Mouse (Mus musculus) liver, embryonic 12.5 days (tissue): ENCODE measurements around the gene Epc2. TPM values are rescaled to one million over a fixed set of nuclear protein-coding genes. Genes with fewer than 3 reads are reported as not detected.

Source experiments
- ATAC-seq: fragments of 200-750 bp; cut with Nextera tagmentation; 2 replicates; pipeline ENCODE4 v1.8.0; 2017; ENCODE audit warnings: moderate number of reproducible peaks, mild to moderate bottlenecking, moderate library complexity
- H3K27ac ChIP-seq: fragments of 300-500 bp; sonication (generic); 2 replicates; pipeline ENCODE4 v1.5.1; 2016; ENCODE audit warnings: mild to moderate bottlenecking
- H3K27me3 ChIP-seq: fragments of 300-500 bp; sonication (generic); replicated peaks from 2 replicates; pipeline ENCODE4 v1.6.1; 2016; ENCODE audit warnings: mild to moderate bottlenecking, moderate library complexity
- H3K36me3 ChIP-seq: fragments of 300-500 bp; sonication (generic); 2 replicates; pipeline ENCODE4 v1.6.1; 2016; ENCODE audit warnings: mild to moderate bottlenecking, moderate library complexity
- H3K4me1 ChIP-seq: fragments of 300-500 bp; sonication (generic); 2 replicates; pipeline ENCODE4 v1.6.1; 2016
- H3K4me2 ChIP-seq: fragments of 300-500 bp; sonication (generic); 2 replicates; pipeline ENCODE4 v1.6.1; 2016; ENCODE audit warnings: mild to moderate bottlenecking, moderate library complexity
- H3K4me3 ChIP-seq: fragments of 300-500 bp; sonication (generic); 2 replicates; pipeline ENCODE4 v1.5.1; 2016; ENCODE audit warnings: mild to moderate bottlenecking, moderate library complexity
- H3K9ac ChIP-seq: fragments of 300-500 bp; sonication (generic); 2 replicates; pipeline ENCODE4 v1.6.1; 2016; ENCODE audit warnings: mild to moderate bottlenecking, moderate library complexity
- H3K9me3 ChIP-seq: fragments of 300-500 bp; sonication (generic); replicated peaks from 2 replicates; pipeline ENCODE4 v1.6.1; 2016; ENCODE audit warnings: mild to moderate bottlenecking, moderate library complexity
- WGBS: fragments of 180-500 bp; shearing (Covaris S2); methylation state at CpG from one replicate; pipeline ENCODE4 v1.1.7; 2016; ENCODE audit not compliant: insufficient replicate concordance; 5-methylcytosine and 5-hydroxymethylcytosine counted together
- polyA plus RNA-seq: library from polyadenylated mRNA; unstranded; fragments of >200 nt; fragmentation: Nextera tagmentation; extraction: Ambion mirVana; gene quantifications from 2 replicates; pipeline ENCODE4 v1.2.1, GENCODE M21; 2016

Epc2 gene
- polyA plus RNA-seq, 1 experiment from 2014 or later: 2.8 TPM

GRCm38 (mm10) chr2:49572684-49573083, 121.4 kb downstream of the Epc2 start:
- Histone ChIP-seq H3K4me3 (no peak overlapping the region), H3K9me3 (no peaks in the 10 kb centered on the region), H3K27me3 (no peaks in the 10 kb centered on the region), H3K9ac (no peak overlapping the region), H3K36me3 (no peaks in the 10 kb centered on the region), H3K4me2 (no peak overlapping the region), H3K27ac (no peak overlapping the region), H3K4me1 (0 out of 2 replicates have a peak, but pooled peaks cover 4% of the 10 kb centered on the region)
- ATAC-seq: no peak
- 68% methylated on average over 9 of the region's 9 CpGs for WGBS

DNA sequence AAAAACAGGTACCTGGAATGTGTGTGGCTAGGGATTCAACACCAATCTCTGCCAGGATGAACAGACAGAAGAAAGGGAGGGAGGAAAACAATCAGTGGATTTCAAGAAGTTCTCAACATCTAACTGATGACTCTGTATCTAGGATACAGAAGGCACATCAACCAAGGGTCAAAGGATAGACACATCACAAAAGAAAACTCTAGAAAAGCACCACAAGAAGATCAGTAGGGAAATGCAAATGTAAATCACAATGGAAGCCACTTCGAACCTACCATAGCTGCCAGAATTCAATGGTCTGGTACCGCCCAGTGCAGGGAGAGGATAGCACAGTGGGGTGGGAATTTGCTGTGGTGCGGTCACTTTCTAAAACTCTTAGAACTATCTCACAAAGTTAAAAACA, 122.0 kb downstream of the Epc2 start:
- Histone ChIP-seq H3K27me3 (no peaks in the 10 kb centered on the region), H3K4me2 (no peak overlapping the region), H3K36me3 (no peaks in the 10 kb centered on the region), H3K4me3 (no peak overlapping the region), H3K27ac (no peak overlapping the region), H3K4me1 (0 out of 2 replicates have a peak, but pooled peaks cover 4% of the 10 kb centered on the region), H3K9me3 (no peaks in the 10 kb centered on the region), H3K9ac (no peak overlapping the region)
- WGBS: 81% methylated on average over 3 of the region's 3 CpGs
- no peak for ATAC-seq

DNA sequence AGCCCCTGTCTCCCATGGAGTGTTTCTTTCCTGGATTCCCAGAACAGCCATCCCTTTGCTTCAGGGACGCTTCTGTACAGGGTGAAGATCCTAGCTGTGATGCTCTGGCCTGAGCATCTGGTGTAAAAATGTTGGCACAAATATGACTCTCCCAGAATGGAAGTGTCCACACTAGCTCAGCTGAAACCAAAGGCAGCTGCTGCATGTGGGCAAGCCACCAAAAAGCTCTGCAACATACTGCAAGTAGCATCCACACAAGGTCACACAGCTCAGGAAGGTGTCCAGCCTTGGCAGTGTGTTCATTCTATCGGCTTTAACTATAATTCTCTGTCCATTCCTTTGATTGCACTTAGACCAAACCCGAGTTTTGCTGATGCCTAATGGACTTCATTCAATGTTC, 129.3 kb downstream of the Epc2 start:
- no peak overlapping the region for H3K27ac ChIP-seq
- H3K27me3 ChIP-seq: no peaks in the 10 kb centered on the region
- no peak for ATAC-seq
- no peak overlapping the region for H3K9ac ChIP-seq
- H3K4me3 ChIP-seq: no peak overlapping the region
- H3K9me3 ChIP-seq: no peaks in the 10 kb centered on the region
- WGBS: 64% methylated on average over 3 of the region's 3 CpGs
- H3K4me2 ChIP-seq: no peak overlapping the region
- no peaks in the 10 kb centered on the region for H3K4me1 ChIP-seq
- no peaks in the 10 kb centered on the region for H3K36me3 ChIP-seq

DNA sequence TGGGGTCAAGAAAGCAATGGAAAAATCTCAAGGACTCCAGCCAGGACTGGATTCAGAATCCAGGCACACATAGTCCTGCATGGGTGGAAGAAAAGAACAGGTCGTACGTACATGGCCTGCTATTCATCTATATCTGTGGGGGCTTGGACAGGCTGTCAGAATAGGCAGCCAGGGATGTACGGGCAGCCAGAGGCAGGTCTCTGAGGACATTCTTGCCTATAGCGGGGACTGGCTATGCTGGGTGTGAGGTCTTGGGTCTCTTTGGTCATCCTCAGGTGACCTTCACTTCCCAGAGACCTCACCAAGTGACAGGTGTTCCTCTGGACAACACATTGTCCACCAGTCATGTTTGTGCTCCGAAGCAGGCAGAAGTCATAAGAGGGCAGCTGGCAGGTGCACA, 131.3 kb downstream of the Epc2 start:
- H3K9ac ChIP-seq: no peak overlapping the region
- H3K4me3 ChIP-seq: no peak overlapping the region
- H3K36me3 ChIP-seq: no peaks in the 10 kb centered on the region
- H3K9me3 ChIP-seq: no peaks in the 10 kb centered on the region
- ATAC-seq: no peak
- H3K27ac ChIP-seq: no peak overlapping the region
- H3K27me3 ChIP-seq: no peaks in the 10 kb centered on the region
- H3K4me1 ChIP-seq: no peaks in the 10 kb centered on the region
- H3K4me2 ChIP-seq: no peak overlapping the region
- WGBS: 63% methylated on average over 5 of the region's 5 CpGs

DNA sequence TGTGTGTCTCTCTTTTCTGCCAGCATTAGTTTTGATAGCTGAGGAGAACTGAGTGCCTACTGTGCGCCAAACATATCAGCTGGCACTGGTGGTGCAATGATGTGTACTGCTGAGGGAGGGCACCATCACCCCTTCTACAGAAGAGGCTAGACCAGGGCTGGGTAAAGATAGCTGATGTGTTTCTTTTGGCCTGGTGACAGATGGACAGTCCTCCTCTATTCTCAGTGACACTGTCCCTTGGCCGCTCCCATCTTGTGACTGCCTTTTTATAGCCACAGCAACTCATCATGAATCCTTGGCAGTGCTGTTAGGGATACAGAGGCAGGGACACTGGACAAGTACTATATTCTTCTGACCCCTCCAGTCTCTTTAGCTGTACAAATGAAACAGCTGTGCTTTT, 132.0 kb downstream of the Epc2 start:
- WGBS: 76% methylated on average over 2 of the region's 2 CpGs
- Histone ChIP-seq H3K36me3 (no peaks in the 10 kb centered on the region), H3K4me1 (no peaks in the 10 kb centered on the region), H3K9me3 (no peaks in the 10 kb centered on the region), H3K27me3 (no peaks in the 10 kb centered on the region), H3K9ac (no peak overlapping the region), H3K4me3 (no peak overlapping the region), H3K27ac (no peak overlapping the region), H3K4me2 (no peak overlapping the region)
- no peak for ATAC-seq

GRCm38 (mm10) chr2:49590450-49590849, 139.2 kb downstream of the Epc2 start:
- Histone ChIP-seq H3K27me3 (no peaks in the 10 kb centered on the region), H3K4me2 (no peak overlapping the region), H3K9ac (no peak overlapping the region), H3K27ac (no peak overlapping the region), H3K4me1 (no peaks in the 10 kb centered on the region), H3K36me3 (no peaks in the 10 kb centered on the region), H3K4me3 (no peak overlapping the region), H3K9me3 (no peaks in the 10 kb centered on the region)
- ATAC-seq: no peak
- WGBS: 50% methylated on average over 5 of the region's 5 CpGs

GRCm38 (mm10) chr2:49592926-49593325, 141.6 kb downstream of the Epc2 start:
- no peak overlapping the region for H3K9ac ChIP-seq
- no peak overlapping the region for H3K27ac ChIP-seq
- no peak overlapping the region for H3K4me2 ChIP-seq
- ATAC-seq: no peak
- H3K36me3 ChIP-seq: no peaks in the 10 kb centered on the region
- no peaks in the 10 kb centered on the region for H3K4me1 ChIP-seq
- H3K4me3 ChIP-seq: no peak overlapping the region
- no peaks in the 10 kb centered on the region for H3K9me3 ChIP-seq
- no peaks in the 10 kb centered on the region for H3K27me3 ChIP-seq

GRCm38 (mm10) chr2:49594886-49595285, 143.6 kb downstream of the Epc2 start:
- H3K9ac ChIP-seq: no peak overlapping the region
- H3K9me3 ChIP-seq: no peaks in the 10 kb centered on the region
- ATAC-seq: no peak
- no peak overlapping the region for H3K4me2 ChIP-seq
- no peaks in the 10 kb centered on the region for H3K36me3 ChIP-seq
- no peak overlapping the region for H3K4me3 ChIP-seq
- no peak overlapping the region for H3K27ac ChIP-seq
- no peaks in the 10 kb centered on the region for H3K4me1 ChIP-seq
- 60% methylated on average over 7 of the region's 7 CpGs for WGBS
- H3K27me3 ChIP-seq: no peaks in the 10 kb centered on the region

DNA sequence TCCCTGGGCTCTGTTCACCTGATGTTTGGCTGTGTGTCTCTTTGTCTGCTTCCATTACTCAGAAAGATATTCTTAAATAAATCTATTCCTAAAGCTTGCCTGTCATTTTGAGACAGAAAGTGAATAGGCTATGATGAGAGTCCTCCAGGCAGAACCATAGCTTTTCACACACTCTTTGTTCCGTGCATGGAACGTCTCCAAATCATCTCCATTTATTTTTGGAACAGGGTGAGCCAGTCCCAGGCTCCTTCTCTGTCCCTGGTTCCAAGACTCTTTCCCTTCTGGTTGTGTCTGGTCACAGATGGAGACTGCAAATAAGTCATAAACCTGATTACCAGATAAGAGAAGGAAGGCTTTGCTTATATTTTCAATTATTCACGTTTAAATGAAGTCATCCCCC, 145.0 kb downstream of the Epc2 start:
- 54% methylated on average over 3 of the region's 3 CpGs for WGBS
- ATAC-seq: no peak
- H3K4me3 ChIP-seq: no peak overlapping the region
- no peaks in the 10 kb centered on the region for H3K27me3 ChIP-seq
- no peaks in the 10 kb centered on the region for H3K9me3 ChIP-seq
- H3K4me1 ChIP-seq: no peaks in the 10 kb centered on the region
- no peak overlapping the region for H3K27ac ChIP-seq
- H3K4me2 ChIP-seq: no peak overlapping the region
- H3K9ac ChIP-seq: no peak overlapping the region
- H3K36me3 ChIP-seq: no peaks in the 10 kb centered on the region

DNA sequence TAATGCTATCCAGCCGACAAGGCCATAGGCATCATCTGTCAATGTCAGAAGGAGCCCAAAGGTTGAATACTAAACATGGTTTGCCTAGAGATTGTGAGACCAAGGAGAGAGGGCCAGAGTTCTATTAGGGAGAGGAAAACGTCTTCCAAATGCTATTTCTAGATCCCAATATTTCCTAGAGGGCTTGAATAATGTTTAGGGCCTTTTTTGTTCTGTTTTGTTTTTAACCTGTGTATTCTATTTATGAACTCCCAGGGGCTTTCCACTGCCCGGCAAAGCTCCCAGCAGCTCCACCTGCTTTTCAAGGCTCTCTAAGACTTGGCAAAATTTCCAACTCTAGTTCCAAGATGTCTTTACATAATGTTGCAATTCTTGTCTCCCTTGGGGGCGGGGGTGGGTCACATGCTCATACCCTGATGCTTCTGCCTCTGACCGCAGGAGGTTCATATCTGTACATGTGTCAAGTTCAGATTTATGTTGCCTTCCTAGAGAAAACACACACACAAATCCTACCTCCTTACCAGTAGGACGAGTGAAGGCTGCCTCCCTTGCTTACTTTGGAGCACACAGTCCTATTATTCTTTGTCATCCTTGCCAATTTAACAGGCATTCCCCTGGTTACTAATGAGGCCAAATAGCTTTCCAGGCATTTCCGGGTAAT, 148.9 kb downstream of the Epc2 start:
- Histone ChIP-seq H3K4me3 (no peak overlapping the region), H3K27me3 (no peaks in the 10 kb centered on the region), H3K4me1 (no peaks in the 10 kb centered on the region), H3K27ac (no peak overlapping the region), H3K36me3 (no peaks in the 10 kb centered on the region), H3K9ac (no peak overlapping the region), H3K4me2 (no peak overlapping the region), H3K9me3 (no peaks in the 10 kb centered on the region)
- no peak for ATAC-seq
- 53% methylated on average over 7 of the region's 7 CpGs for WGBS

Other genes with a start within 250 kb of the Epc2 start
- gene Kif5c, start 167.8 kb downstream of the Epc2 start, polyA plus RNA-seq: 0.20 and 0.21 TPM in 2 replicates